Mouse (Mus musculus): Measurements from ENCODE around the gene Plcb4.

GRCm38 (mm10) chr2:135983972-135984371 is 325.2 kb downstream of the Plcb4 start:
- no peak for TF ChIP-seq CTCF (IDR thresholded peaks at IDR 0.05; ENCODE audit: borderline replicate concordance, control insufficient read depth, extremely low read depth, insufficient read depth, low read length, poor library complexity)
- no peak for TF ChIP-seq POLR2A (IDR thresholded peaks at IDR 0.05; ENCODE audit: control insufficient read depth, extremely low read depth, insufficient read depth, low read length, poor library complexity)

Measured in thymus, adult 2 months (tissue).